In genomic region chr7:65093314-65093713, GRCm38 (mm10) we compare ENCODE assay signal across 17 mouse cellular contexts.
"Had no signal": no experiment of that assay in that cellular context is flagged by ENCODE, and none has a peak within 500 bp of the region (broad histone marks: within the 10 kb centered on the region; RNA-seq: fewer than 3 reads in every experiment).

No protein-coding gene starts in this region.

- DNase-seq: left cerebral cortex, postnatal 4 days; liver; liver, embryonic 13.5 days; liver, postnatal 0 days; lung, adult 18-20 months; lung, adult 2 months; lung, embryonic 14.5 days; lung, postnatal 10 days; lung, postnatal 14 days; lung, postnatal 36 days; lung, postnatal 4 days; midbrain, embryonic 14.5 days had no signal

- ATAC-seq: liver, embryonic 12.5 days; liver, postnatal 0 days; lung, postnatal 0 days; midbrain, embryonic 13.5 days; midbrain, embryonic 15.5 days; midbrain, embryonic 16.5 days had no signal
